Mouse (Mus musculus): ENCODE results near the gene Olfr1392. TPM values are rescaled to one million over a fixed set of nuclear protein-coding genes. Genes with fewer than 3 reads are reported as not detected.

The Olfr1392 gene
- polyA plus RNA-seq (2015; fragmentation: Illumina TruSeq; extraction: RNeasy Lipid Tissue Mini Kit (QIAGEN cat#74804); ENCODE audit: insufficient read depth, low read depth, low replicate concordance): not detected

DNA sequence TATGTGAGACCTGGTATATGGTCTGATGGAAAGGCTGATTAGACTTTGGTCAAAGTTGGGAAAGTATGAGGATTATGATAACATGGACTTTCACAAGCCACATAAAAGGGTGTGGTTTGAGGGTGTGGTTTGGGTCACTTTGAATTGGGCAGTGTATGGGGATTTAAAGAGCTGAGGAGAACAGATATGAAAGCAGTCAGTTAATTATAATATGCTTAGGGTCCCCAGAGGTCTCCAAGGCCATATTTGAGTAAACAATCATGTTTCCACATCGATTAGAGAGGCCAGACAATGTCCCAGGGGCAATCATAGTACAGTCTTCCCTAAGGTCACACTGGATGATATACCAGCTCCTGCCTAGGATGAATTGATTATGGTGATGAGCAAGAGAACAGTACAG lies at the start of gene Olfr1392:
Gene Olfr1392 (plus strand): TSS at position 301 of the 400 bp plus-strand sequence.

DNA sequence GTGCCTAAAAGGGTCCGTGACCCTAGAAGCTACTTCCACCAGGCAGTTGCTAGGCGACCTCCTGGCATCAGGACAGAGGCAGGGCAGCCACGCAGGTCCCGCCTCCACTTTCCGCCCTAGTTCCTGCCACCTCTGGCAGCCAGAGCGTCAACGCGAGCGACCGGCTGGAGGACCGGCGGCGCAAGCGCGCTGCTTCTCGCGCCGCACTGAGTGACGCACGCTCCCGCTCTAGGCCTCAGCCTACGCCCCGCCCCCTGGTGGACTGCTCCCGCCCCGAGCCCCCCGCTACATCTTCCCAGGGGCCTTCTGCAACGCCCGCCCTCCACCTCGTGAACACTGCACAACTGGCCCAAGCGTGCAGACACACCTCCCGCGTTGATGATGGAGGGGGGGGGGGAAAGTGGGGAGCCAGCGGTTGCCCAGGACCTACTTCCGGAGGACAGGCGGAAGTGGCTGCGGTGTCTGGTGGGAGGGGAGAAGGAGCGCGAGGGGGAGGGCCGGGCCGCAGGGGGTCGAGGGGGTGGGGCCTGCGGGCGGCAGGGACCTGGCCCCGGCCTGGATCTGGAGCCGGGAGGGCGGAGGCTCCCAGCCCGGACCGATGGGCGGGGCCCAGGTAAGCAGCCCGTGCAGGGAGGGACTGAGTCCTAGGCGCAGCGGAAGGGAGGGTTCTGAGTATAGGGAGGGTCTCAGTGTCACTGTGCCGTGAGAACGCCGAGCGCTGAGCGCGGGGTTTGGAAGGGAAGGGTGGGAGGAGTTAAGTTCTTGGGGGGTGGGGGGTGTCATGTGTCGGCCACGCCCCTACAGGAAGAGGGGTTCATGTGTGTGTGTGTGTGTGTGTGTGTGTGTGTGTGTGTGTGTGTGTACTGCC lies 41.1 kb upstream of the Olfr1392 start, which contains the start of gene Mgat1:
Gene Mgat1 (plus strand): TSS at position 465 of the 868 bp plus-strand sequence.

DNA sequence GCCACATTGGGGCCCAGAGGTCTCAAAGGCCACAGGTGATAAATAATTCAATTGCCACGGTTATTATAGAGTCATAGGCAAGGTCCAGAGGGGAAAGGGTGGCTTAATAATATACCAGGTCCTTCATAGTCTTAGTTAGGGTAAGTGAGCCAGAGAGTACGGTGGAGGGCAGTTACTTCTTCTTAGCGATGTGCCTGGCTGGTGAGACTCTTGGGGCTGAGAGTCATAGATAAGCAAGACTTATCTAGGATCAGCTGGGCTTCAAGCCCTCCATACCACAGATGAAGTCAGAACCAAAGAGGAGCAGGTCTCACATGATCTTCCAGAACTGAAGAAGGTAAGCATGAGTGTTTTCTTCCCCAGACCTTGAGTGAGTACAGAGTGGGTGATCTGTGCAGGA lies 6.9 kb upstream of the Olfr1392 start, which contains the start of gene Olfr1393:
Gene Olfr1393 (plus strand): TSS at position 83 of the 400 bp plus-strand sequence.

DNA sequence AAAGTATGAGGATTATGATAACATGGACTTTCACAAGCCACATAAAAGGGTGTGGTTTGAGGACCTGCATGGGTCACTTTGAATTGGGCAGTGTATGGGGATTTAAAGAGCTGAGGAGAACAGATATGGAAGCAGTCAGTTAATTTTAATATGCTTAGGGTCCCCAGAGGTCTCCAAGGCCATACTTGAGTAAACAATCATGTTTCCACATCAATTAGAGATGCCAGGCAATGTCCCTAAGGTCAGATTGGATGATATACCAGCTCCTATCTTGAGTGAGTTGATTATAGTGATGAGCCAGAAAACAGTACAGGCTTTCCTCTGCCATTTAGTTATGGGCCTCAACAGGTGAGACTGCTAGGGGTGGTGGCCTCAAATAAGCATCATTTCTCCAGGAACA lies 19.4 kb downstream of the Olfr1392 start, which contains the start of gene Olfr10:
Gene Olfr10 (plus strand): TSS at position 301 of the 400 bp plus-strand sequence.

DNA sequence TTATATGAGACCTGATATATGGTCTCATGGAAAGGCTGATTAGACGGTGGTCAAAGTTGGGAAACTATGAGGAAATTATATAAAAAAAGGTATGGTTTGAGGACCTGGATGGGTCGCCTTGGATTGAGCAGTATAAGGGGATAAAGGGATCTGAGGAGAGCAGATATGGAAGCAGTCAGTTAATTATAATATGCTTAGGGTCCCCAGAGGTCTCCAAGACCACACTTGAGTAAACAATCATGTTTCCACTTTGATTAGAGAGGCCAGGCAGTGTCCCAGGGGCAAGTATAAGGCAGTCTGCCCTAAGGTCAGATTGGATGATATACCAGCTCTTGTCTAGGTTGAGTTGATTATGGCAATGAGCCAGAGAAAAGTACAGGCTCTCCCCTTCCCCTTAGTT lies 37.4 kb downstream of the Olfr1392 start, which contains the start of gene Olfr1391:
Gene Olfr1391 (plus strand): TSS at position 301 of the 400 bp plus-strand sequence.

DNA sequence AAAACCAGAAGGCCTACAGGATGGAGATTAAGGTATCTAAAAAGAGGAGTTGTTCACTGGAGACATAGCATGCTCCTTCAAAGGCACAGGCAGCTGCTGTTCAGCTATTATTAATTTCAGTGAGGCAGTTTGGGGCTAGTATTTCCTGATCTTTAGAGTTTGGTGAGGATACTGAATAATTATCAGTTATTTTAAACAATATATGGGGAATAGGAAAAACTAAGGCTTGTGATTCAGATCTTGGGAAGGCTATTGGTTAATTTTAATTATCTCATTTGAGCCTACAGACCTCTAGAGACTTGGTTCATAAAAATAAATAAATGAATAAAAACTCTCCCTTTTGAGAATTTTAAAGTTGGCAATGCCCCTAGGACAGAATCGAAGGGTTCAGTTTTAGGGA lies 49.8 kb downstream of the Olfr1392 start, which contains the start of gene Olfr1390:
Gene Olfr1390 (plus strand): TSS at position 301 of the 400 bp plus-strand sequence.

Other genes starting within 250 kb of the Olfr1392 start
- 2.8 TPM for gene 9930111J21Rik2, start 234.0 kb upstream of the Olfr1392 start, polyA plus RNA-seq (2015; fragmentation: Illumina TruSeq; extraction: RNeasy Lipid Tissue Mini Kit (QIAGEN cat#74804); ENCODE audit: insufficient read depth, low read depth, low replicate concordance)
- 9.2 TPM for gene Tgtp2, start 221.1 kb upstream of the Olfr1392 start, polyA plus RNA-seq (2015; fragmentation: Illumina TruSeq; extraction: RNeasy Lipid Tissue Mini Kit (QIAGEN cat#74804); ENCODE audit: insufficient read depth, low read depth, low replicate concordance)
- 5.4 TPM for gene Ifi47, start 208.7 kb upstream of the Olfr1392 start, polyA plus RNA-seq (2015; fragmentation: Illumina TruSeq; extraction: RNeasy Lipid Tissue Mini Kit (QIAGEN cat#74804); ENCODE audit: insufficient read depth, low read depth, low replicate concordance)
- 1.1 TPM for gene Olfr1396, start 170.4 kb upstream of the Olfr1392 start, polyA plus RNA-seq (2015; fragmentation: Illumina TruSeq; extraction: RNeasy Lipid Tissue Mini Kit (QIAGEN cat#74804); ENCODE audit: insufficient read depth, low read depth, low replicate concordance)
- gene Olfr1395, start 143.0 kb upstream of the Olfr1392 start, polyA plus RNA-seq (2015; fragmentation: Illumina TruSeq; extraction: RNeasy Lipid Tissue Mini Kit (QIAGEN cat#74804); ENCODE audit: insufficient read depth, low read depth, low replicate concordance): not detected
- gene Olfr1394, start 130.9 kb upstream of the Olfr1392 start, polyA plus RNA-seq (2015; fragmentation: Illumina TruSeq; extraction: RNeasy Lipid Tissue Mini Kit (QIAGEN cat#74804); ENCODE audit: insufficient read depth, low read depth, low replicate concordance): not detected
- gene Btnl9, start 98.1 kb upstream of the Olfr1392 start, polyA plus RNA-seq (2015; fragmentation: Illumina TruSeq; extraction: RNeasy Lipid Tissue Mini Kit (QIAGEN cat#74804); ENCODE audit: insufficient read depth, low read depth, low replicate concordance): 19.2 TPM
- 5.4 TPM for gene Zfp62, start 82.0 kb upstream of the Olfr1392 start, polyA plus RNA-seq (2015; fragmentation: Illumina TruSeq; extraction: RNeasy Lipid Tissue Mini Kit (QIAGEN cat#74804); ENCODE audit: insufficient read depth, low read depth, low replicate concordance)
- gene Mgat1, start 41.1 kb upstream of the Olfr1392 start, polyA plus RNA-seq (2015; fragmentation: Illumina TruSeq; extraction: RNeasy Lipid Tissue Mini Kit (QIAGEN cat#74804); ENCODE audit: insufficient read depth, low read depth, low replicate concordance): 21.8 TPM
- gene Olfr1393, start 7.0 kb upstream of the Olfr1392 start, polyA plus RNA-seq (2015; fragmentation: Illumina TruSeq; extraction: RNeasy Lipid Tissue Mini Kit (QIAGEN cat#74804); ENCODE audit: insufficient read depth, low read depth, low replicate concordance): 0.37 TPM
- not detected for gene Olfr10, start 19.5 kb downstream of the Olfr1392 start, polyA plus RNA-seq (2015; fragmentation: Illumina TruSeq; extraction: RNeasy Lipid Tissue Mini Kit (QIAGEN cat#74804); ENCODE audit: insufficient read depth, low read depth, low replicate concordance)
- not detected for gene Olfr1391, start 37.5 kb downstream of the Olfr1392 start, polyA plus RNA-seq (2015; fragmentation: Illumina TruSeq; extraction: RNeasy Lipid Tissue Mini Kit (QIAGEN cat#74804); ENCODE audit: insufficient read depth, low read depth, low replicate concordance)
- gene Olfr1390, start 49.9 kb downstream of the Olfr1392 start, polyA plus RNA-seq (2015; fragmentation: Illumina TruSeq; extraction: RNeasy Lipid Tissue Mini Kit (QIAGEN cat#74804); ENCODE audit: insufficient read depth, low read depth, low replicate concordance): not detected
- gene Olfr1389, start 137.8 kb downstream of the Olfr1392 start, polyA plus RNA-seq (2015; fragmentation: Illumina TruSeq; extraction: RNeasy Lipid Tissue Mini Kit (QIAGEN cat#74804); ENCODE audit: insufficient read depth, low read depth, low replicate concordance): not detected
- gene Olfr1388, start 151.3 kb downstream of the Olfr1392 start, polyA plus RNA-seq (2015; fragmentation: Illumina TruSeq; extraction: RNeasy Lipid Tissue Mini Kit (QIAGEN cat#74804); ENCODE audit: insufficient read depth, low read depth, low replicate concordance): not detected
- gene Olfr1387, start 170.1 kb downstream of the Olfr1392 start, polyA plus RNA-seq (2015; fragmentation: Illumina TruSeq; extraction: RNeasy Lipid Tissue Mini Kit (QIAGEN cat#74804); ENCODE audit: insufficient read depth, low read depth, low replicate concordance): not detected
- not detected for gene Olfr1386, start 179.8 kb downstream of the Olfr1392 start, polyA plus RNA-seq (2015; fragmentation: Illumina TruSeq; extraction: RNeasy Lipid Tissue Mini Kit (QIAGEN cat#74804); ENCODE audit: insufficient read depth, low read depth, low replicate concordance)
- gene Olfr1385, start 203.8 kb downstream of the Olfr1392 start, polyA plus RNA-seq (2015; fragmentation: Illumina TruSeq; extraction: RNeasy Lipid Tissue Mini Kit (QIAGEN cat#74804); ENCODE audit: insufficient read depth, low read depth, low replicate concordance): not detected
- gene Olfr1384, start 221.4 kb downstream of the Olfr1392 start, polyA plus RNA-seq (2015; fragmentation: Illumina TruSeq; extraction: RNeasy Lipid Tissue Mini Kit (QIAGEN cat#74804); ENCODE audit: insufficient read depth, low read depth, low replicate concordance): not detected
- not detected for gene Olfr1383, start 234.4 kb downstream of the Olfr1392 start, polyA plus RNA-seq (2015; fragmentation: Illumina TruSeq; extraction: RNeasy Lipid Tissue Mini Kit (QIAGEN cat#74804); ENCODE audit: insufficient read depth, low read depth, low replicate concordance)
- not detected for gene Olfr1382, start 243.0 kb downstream of the Olfr1392 start, polyA plus RNA-seq (2015; fragmentation: Illumina TruSeq; extraction: RNeasy Lipid Tissue Mini Kit (QIAGEN cat#74804); ENCODE audit: insufficient read depth, low read depth, low replicate concordance)